Mouse (Mus musculus) spleen, postnatal 14 days (tissue): ENCODE results near the gene Mcu.

Source experiments
- DNase-seq, 2 experiments: peaks; one replicate each; pipeline ENCODE4 v3.0.0; 2021 to 2022; ENCODE audit warnings: low spot score in 2 of 2

Mcu gene

GRCm38 (mm10) chr10:59613276-59613675 is 3.2 kb downstream of the Mcu start:
- DNase-seq: no peak

- DNase-seq: no peak
Measured at GRCm38 (mm10) chr10:59604879-59605464, 11.5 kb downstream of the Mcu start.

- no peak for DNase-seq
Measured at GRCm38 (mm10) chr10:59603843-59604242, 12.6 kb downstream of the Mcu start.

GRCm38 (mm10) chr10:59602891-59603290 is 13.6 kb downstream of the Mcu start:
- DNase-seq: no peak

- no peak for DNase-seq
Measured at GRCm38 (mm10) chr10:59602043-59602442, 14.4 kb downstream of the Mcu start.

- DNase-seq: no peak
Measured at GRCm38 (mm10) chr10:59600516-59600915, 16.0 kb downstream of the Mcu start.

- no peak for DNase-seq
Measured at GRCm38 (mm10) chr10:59593826-59594570, 22.5 kb downstream of the Mcu start.

- DNase-seq: no peak
Measured at GRCm38 (mm10) chr10:59590606-59591005, 25.9 kb downstream of the Mcu start.

- no peak for DNase-seq
Measured at GRCm38 (mm10) chr10:59589856-59590255, 26.6 kb downstream of the Mcu start.

- DNase-seq: no peak
Measured at GRCm38 (mm10) chr10:59589420-59589819, 27.1 kb downstream of the Mcu start.

- DNase-seq: no peak
Measured at GRCm38 (mm10) chr10:59588135-59588534, 28.4 kb downstream of the Mcu start.

- DNase-seq: no peak
Measured at GRCm38 (mm10) chr10:59586821-59587220, 29.7 kb downstream of the Mcu start.

GRCm38 (mm10) chr10:59585621-59586020 is 30.9 kb downstream of the Mcu start:
- DNase-seq: no peak

GRCm38 (mm10) chr10:59581826-59582543 is 34.5 kb downstream of the Mcu start:
- DNase-seq: no peak

- DNase-seq: no peak
Measured at GRCm38 (mm10) chr10:59580593-59581149, 35.8 kb downstream of the Mcu start.

GRCm38 (mm10) chr10:59579645-59580044 is 36.8 kb downstream of the Mcu start:
- no peak for DNase-seq

GRCm38 (mm10) chr10:59577871-59578801 is 38.4 kb downstream of the Mcu start:
- DNase-seq: no peak

- DNase-seq: no peak
Measured at GRCm38 (mm10) chr10:59576305-59576704, 40.2 kb downstream of the Mcu start.

GRCm38 (mm10) chr10:59571964-59572363 is 44.5 kb downstream of the Mcu start:
- no peak for DNase-seq

GRCm38 (mm10) chr10:59571273-59571672 is 45.2 kb downstream of the Mcu start:
- DNase-seq: no peak

GRCm38 (mm10) chr10:59570780-59571179 is 45.7 kb downstream of the Mcu start:
- DNase-seq: no peak
